Mouse (Mus musculus) cerebellum, adult 2 months (tissue): Measurements from ENCODE around the gene Ccdc73.

Experiments used
- CTCF ChIP-seq: fragments of 200-500 bp; IDR thresholded peaks from 2 replicates; pipeline ENCODE4 v1.5.1; 2011; ENCODE audit warnings: low read depth, mild to moderate bottlenecking, control low read depth, low read length, moderate library complexity, borderline replicate concordance; ENCODE audit not compliant: insufficient read depth
- POLR2A ChIP-seq: fragments of 200-500 bp; IDR thresholded peaks from 2 replicates; pipeline ENCODE4 v1.6.1; 2011; ENCODE audit warnings: low read length, control low read depth, borderline replicate concordance; ENCODE audit not compliant: insufficient read depth

GRCm38 (mm10) chr2:105048301-105048700 is 180.7 kb downstream of the Ccdc73 start:
- no peak for TF ChIP-seq POLR2A
- TF ChIP-seq CTCF: no peak
